ENCODE assay signal across 8 mouse cellular contexts in the genomic region with DNA sequence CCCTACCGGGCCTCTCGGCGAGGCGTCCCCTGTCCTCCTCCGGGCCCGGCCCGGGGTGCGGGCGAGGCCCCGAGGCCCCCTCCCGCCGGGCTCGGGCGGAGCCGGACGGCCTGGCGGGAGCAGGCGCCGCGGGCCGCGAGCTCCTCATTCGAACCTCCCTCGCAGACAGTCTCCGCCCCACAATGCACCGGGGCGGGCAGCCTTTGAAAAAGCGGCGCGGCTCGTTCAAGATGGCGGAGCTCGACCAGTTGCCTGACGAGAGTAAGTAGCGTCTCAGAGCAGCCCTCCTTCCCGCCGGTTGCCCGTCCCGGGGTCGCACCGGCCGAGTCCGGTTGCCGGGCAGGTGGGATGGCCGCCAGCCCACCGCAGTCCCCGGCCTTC. TPM values are rescaled to one million over a fixed set of nuclear protein-coding genes. Genes with fewer than 3 reads are reported as not detected.
A peak's percentile ranks its signal among the peaks of the same experiment; 100 is the strongest.
DNase-seq lines count a peak whose midpoint lies in the region; ATAC-seq lines count a peak whose summit lies in the region.

A gene (plus strand): TSS at position 14 of the 381 bp plus-strand sequence.

- peak within 1 kb of the TSS; percentile 88 for H3K4me2 ChIP-seq in heart, embryonic 14.5 days (ENCODE audit: low read length)
- peak within 1 kb of the TSS; percentile 89 for H3K4me2 ChIP-seq in liver, embryonic 13.5 days
- H3K4me2 ChIP-seq in stomach, embryonic 16.5 days (ENCODE audit: low read depth, low read length) = peak within 1 kb of the TSS; percentile 86

- H3K27me3 ChIP-seq in heart, embryonic 14.5 days (ENCODE audit: control insufficient read depth, insufficient read depth, low read length) = no peaks in the 10 kb centered on the region
- no peaks in the 10 kb centered on the region for H3K27me3 ChIP-seq in liver, embryonic 13.5 days
- H3K27me3 ChIP-seq in stomach, embryonic 16.5 days (ENCODE audit: control insufficient read depth, insufficient read depth, low read length) = no peaks in the 10 kb centered on the region

- 0% methylated on average over 35 of the region's 47 CpGs for WGBS in heart, embryonic 14.5 days
- WGBS in liver, embryonic 13.5 days (ENCODE audit: insufficient replicate concordance) = under 1% methylated on average over 44 of the region's 47 CpGs
- WGBS in stomach, embryonic 16.5 days = under 1% methylated on average over 47 of the region's 47 CpGs

- ATAC-seq in erythroid progenitor cell, adult 5-6 weeks (replicated peaks; ENCODE audit: low FRiP score, poor library complexity, severe bottlenecking) = peak; percentile 89
- ATAC-seq in heart, embryonic 14.5 days (ENCODE audit: insufficient number of reproducible peaks, insufficient read depth, low FRiP score, low read depth) = peak; percentile 86
- ATAC-seq in liver, embryonic 13.5 days (ENCODE audit: low read depth) = peak; percentile 92
- ATAC-seq in stomach, embryonic 16.5 days (ENCODE audit: insufficient read depth, low FRiP score) = peak; percentile 94

- no peaks in the 10 kb centered on the region for H3K9me3 ChIP-seq in heart, embryonic 14.5 days (ENCODE audit: control insufficient read depth, low read length)
- H3K9me3 ChIP-seq in liver, embryonic 13.5 days (replicated peaks) = no peaks in the 10 kb centered on the region; the same call in 1 of the 2 replicates
- H3K9me3 ChIP-seq in stomach, embryonic 16.5 days (replicated peaks; ENCODE audit: control insufficient read depth, low read length) = no peaks in the 10 kb centered on the region

- peak within 1 kb of the TSS; percentile 94 to 98 for H3K27ac ChIP-seq in heart, embryonic 14.5 days (replicated peaks in 1 of 2; ENCODE audit: control insufficient read depth in 1 of 2, insufficient read depth in 1 of 2, low read depth in 2 of 2, low read length in 2 of 2)
- peak within 1 kb of the TSS; percentile 92 for H3K27ac ChIP-seq in liver, embryonic 13.5 days
- peak within 1 kb of the TSS; percentile 90 for H3K27ac ChIP-seq in stomach, embryonic 16.5 days (ENCODE audit: low read length)

- peak within 1 kb of the TSS; percentile 97 for H3K9ac ChIP-seq in heart, embryonic 14.5 days (ENCODE audit: low read length)
- peak within 1 kb of the TSS; percentile 99 for H3K9ac ChIP-seq in liver, embryonic 13.5 days
- peak within 1 kb of the TSS; percentile 94 for H3K9ac ChIP-seq in stomach, embryonic 16.5 days (ENCODE audit: low read length)

- H3K36me3 ChIP-seq in heart, embryonic 14.5 days (ENCODE audit: control insufficient read depth, insufficient read depth, low read length) = 0 out of 2 replicates have a peak, but pooled peaks cover 5% of the 10 kb centered on the region
- no peaks in the 10 kb centered on the region for H3K36me3 ChIP-seq in liver, embryonic 13.5 days
- H3K36me3 ChIP-seq in stomach, embryonic 16.5 days (ENCODE audit: control insufficient read depth, insufficient read depth, low read length) = peaks cover 4% of the 10 kb centered on the region; the same call in 1 of the 2 replicates

- H3K4me3 ChIP-seq in heart, embryonic 14.5 days (ENCODE audit: control insufficient read depth in 1 of 2, insufficient read depth in 1 of 2, low read depth in 1 of 2, low read length in 2 of 2) = peak within 1 kb of the TSS; percentile 99
- peak within 1 kb of the TSS; percentile 99 for H3K4me3 ChIP-seq in liver, embryonic 13.5 days (replicated peaks)
- H3K4me3 ChIP-seq in stomach, embryonic 16.5 days (replicated peaks; ENCODE audit: low read length) = peak within 1 kb of the TSS; percentile 83

- DNase-seq in CD4-positive helper T cell, adult 2 months (ENCODE audit: low read depth, low spot score) = peak; percentile 92
- DNase-seq in brain, embryonic 18.5 days (ENCODE audit: low read depth, low spot score) = peak; percentile 78
- DNase-seq in kidney, postnatal 14 days = peak; percentile 94
- DNase-seq in liver, embryonic 13.5 days = peak; percentile 88
- DNase-seq in neural tube, embryonic 10.5 days (ENCODE audit: extremely low spot score, low spot score) = peak; percentile 99

- H3K4me1 ChIP-seq in heart, embryonic 14.5 days (ENCODE audit: control insufficient read depth in 2 of 2, insufficient read depth in 2 of 2, low read length in 2 of 2) = peaks cover 5 to 20% of the 10 kb centered on the region in 2 experiments
- H3K4me1 ChIP-seq in liver, embryonic 13.5 days (replicated peaks) = peaks cover 52% of the 10 kb centered on the region
- H3K4me1 ChIP-seq in stomach, embryonic 16.5 days (ENCODE audit: control insufficient read depth, insufficient read depth, low read length) = peaks cover 19% of the 10 kb centered on the region

RNA-seq across cellular contexts. Expression of the gene that starts here (rescaled TPM):
- 84.3 and 95.2 TPM in 2 replicates for total RNA-seq in erythroid progenitor cell, adult 5-6 weeks (2015; ENCODE audit: low replicate concordance)
- total RNA-seq in erythroid progenitor cell, adult 5-6 weeks (2017; ENCODE audit: low replicate concordance) = 62.6 and 87.4 TPM in 2 replicates
- 13.8 and 15.1 TPM in 2 replicates for polyA plus RNA-seq in heart, embryonic 14.5 days (2014; fragmentation: Nextera tagmentation; extraction: Ambion mirVana)
- polyA plus RNA-seq in liver, embryonic 13.5 days (2015; fragmentation: Nextera tagmentation; extraction: Ambion mirVana) = 10.4 and 14.2 TPM in 2 replicates
- 15.3 and 15.9 TPM in 2 replicates for polyA plus RNA-seq in stomach, embryonic 16.5 days (2015; fragmentation: Nextera tagmentation; extraction: Ambion mirVana)

Comparison
In these comparisons a context has a peak if more than half of its experiments do, and no peak if none do; other contexts are left out.
1. Peak in every context shown above with its lines: DNase-seq, ATAC-seq, H3K4me3 ChIP-seq and H3K27ac ChIP-seq.